ENCODE assay signal across 8 mouse cellular contexts in genomic region chr5:114667228-114667856, GRCm38 (mm10). TPM values are rescaled to one million over a fixed set of nuclear protein-coding genes. Genes with fewer than 3 reads are reported as not detected.
DNase-seq lines count a peak whose midpoint lies in the region; ATAC-seq and TF ChIP-seq lines count a peak whose summit lies in the region.

No protein-coding gene starts in this region.

- H3ac ChIP-seq in myocyte (ENCODE audit: control insufficient read depth, insufficient read length), result no peak overlapping the region

- WGBS in heart, embryonic 11.5 days (ENCODE audit: insufficient replicate concordance), result 4% methylated on average over 36 of the region's 36 CpGs
- WGBS in kidney, embryonic 16.5 days, result 3% methylated on average over 36 of the region's 36 CpGs
- 2% methylated on average over 36 of the region's 36 CpGs for WGBS in liver, adult 2 months

- DNase-seq in A20 (ENCODE audit: low read depth, low spot score), result peak; percentile 99
- peak; percentile 85 for DNase-seq in liver, adult 2 months (ENCODE audit: extremely low read depth, low read depth, low spot score)
- peak; percentile 99 for DNase-seq in splenic B cell, adult 2 months (ENCODE audit: low read depth, low spot score)

- 0 out of 2 replicates have a peak overlapping the region, but pooled peaks have one; percentile 28 for H3K9ac ChIP-seq in heart, embryonic 11.5 days (ENCODE audit: low read depth, low read length)
- no peak overlapping the region for H3K9ac ChIP-seq in kidney, embryonic 16.5 days (replicated peaks; ENCODE audit: low read length)
- H3K9ac ChIP-seq in liver, adult 2 months (ENCODE audit: low read depth, low read length), result no peak overlapping the region

- no peak for TF ChIP-seq POLR2A in bone marrow macrophage, adult 2 months (IDR thresholded peaks at IDR 0.05; ENCODE audit: borderline replicate concordance, low read depth, low read length)
- TF ChIP-seq POLR2A in embryonic fibroblast, embryonic 13.5 days (IDR thresholded peaks at IDR 0.05; ENCODE audit: low read depth, low read length), result peak; percentile 92
- TF ChIP-seq POLR2A in liver, adult 2 months (IDR thresholded peaks at IDR 0.05; ENCODE audit: extremely low read depth, insufficient read depth, low read length), result peak; percentile 74
- TF ChIP-seq POLR2A in myocyte (IDR thresholded peaks at IDR 0.05; ENCODE audit: insufficient read length, low read depth), result peak; percentile 76

- no peaks in the 10 kb centered on the region for H3K9me3 ChIP-seq in heart, embryonic 11.5 days (replicated peaks; ENCODE audit: control insufficient read depth, low read length)
- H3K9me3 ChIP-seq in kidney, embryonic 16.5 days (ENCODE audit: low read length), result no peaks in the 10 kb centered on the region

- peak; percentile 86 for ATAC-seq in heart, embryonic 11.5 days (replicated peaks; ENCODE audit: insufficient number of reproducible peaks, low FRiP score, low TSS enrichment)
- ATAC-seq in kidney, embryonic 16.5 days (ENCODE audit: low FRiP score, low TSS enrichment), result peak; percentile 89

- peak overlapping the region; percentile 66 for H3K4me2 ChIP-seq in heart, embryonic 11.5 days
- peak overlapping the region; percentile 58 for H3K4me2 ChIP-seq in kidney, embryonic 16.5 days (replicated peaks; ENCODE audit: low read depth, low read length)
- peak overlapping the region; percentile 98 for H3K4me2 ChIP-seq in myocyte (ENCODE audit: low read depth)

- H3K4me3 ChIP-seq in bone marrow macrophage, adult 2 months (ENCODE audit: insufficient read depth, low read length), result peak overlapping the region; percentile 48
- 0 out of 2 replicates have a peak overlapping the region, but pooled peaks have one; percentile 7 for H3K4me3 ChIP-seq in embryonic fibroblast, embryonic 13.5 days (ENCODE audit: insufficient read depth, low read length)
- H3K4me3 ChIP-seq in heart, embryonic 11.5 days (ENCODE audit: low read depth, low read length), result peak overlapping the region; percentile 37
- peak overlapping the region; percentile 35 for H3K4me3 ChIP-seq in kidney, embryonic 16.5 days (ENCODE audit: low read length)
- H3K4me3 ChIP-seq in liver, adult 2 months (ENCODE audit: insufficient read depth, low read depth, low read length), result peak overlapping the region; percentile 9
- peak overlapping the region; percentile 17 for H3K4me3 ChIP-seq in myocyte

- H3K4me1 ChIP-seq in bone marrow macrophage, adult 2 months (ENCODE audit: control insufficient read depth, insufficient read depth, low read length), result peaks cover 5% of the 10 kb centered on the region
- H3K4me1 ChIP-seq in embryonic fibroblast, embryonic 13.5 days (ENCODE audit: control insufficient read depth, insufficient read depth, low read length), result no peaks in the 10 kb centered on the region
- no peaks in the 10 kb centered on the region for H3K4me1 ChIP-seq in heart, embryonic 11.5 days (ENCODE audit: control insufficient read depth, insufficient read depth, low read length)
- peaks cover 8% of the 10 kb centered on the region for H3K4me1 ChIP-seq in kidney, embryonic 16.5 days (ENCODE audit: insufficient read depth, low read length)
- peaks cover 1% of the 10 kb centered on the region; the same call in 1 of the 2 replicates for H3K4me1 ChIP-seq in liver, adult 2 months (ENCODE audit: control insufficient read depth, insufficient read depth, low read length)

- no peaks in the 10 kb centered on the region for H3K36me3 ChIP-seq in heart, embryonic 11.5 days (ENCODE audit: control insufficient read depth, insufficient read depth, low read length)
- no peaks in the 10 kb centered on the region for H3K36me3 ChIP-seq in kidney, embryonic 16.5 days (ENCODE audit: insufficient read depth, low read length)
- no peaks in the 10 kb centered on the region for H3K36me3 ChIP-seq in liver, adult 2 months (ENCODE audit: control insufficient read depth, insufficient read depth, low read length)
- no peaks in the 10 kb centered on the region for H3K36me3 ChIP-seq in myocyte (ENCODE audit: control insufficient read depth, insufficient read depth)
- no peaks in the 10 kb centered on the region for H3K36me3 ChIP-seq in splenic B cell, adult 2 months (ENCODE audit: control insufficient read depth, insufficient read depth, low read length, poor library complexity, severe bottlenecking)

- H3K79me2 ChIP-seq in liver, adult 2 months (ENCODE audit: control insufficient read depth, insufficient read depth, low read length), result no peaks in the 10 kb centered on the region
- no peaks in the 10 kb centered on the region for H3K79me2 ChIP-seq in myocyte (ENCODE audit: control insufficient read depth, insufficient read depth)

- TF ChIP-seq CTCF in bone marrow macrophage, adult 2 months (IDR thresholded peaks at IDR 0.05; ENCODE audit: low read depth, low read length), result peak; percentile 98
- peak; percentile 100 for TF ChIP-seq CTCF in embryonic fibroblast, embryonic 13.5 days (IDR thresholded peaks at IDR 0.05; ENCODE audit: borderline replicate concordance, insufficient read depth, low read length)
- TF ChIP-seq CTCF in liver, adult 2 months (IDR thresholded peaks at IDR 0.05; ENCODE audit: low read depth, low read length), result peak; percentile 100

- 0 out of 2 replicates have a peak, but pooled peaks cover 2% of the 10 kb centered on the region for H3K27me3 ChIP-seq in heart, embryonic 11.5 days (ENCODE audit: control insufficient read depth, insufficient read depth, low read length)
- H3K27me3 ChIP-seq in kidney, embryonic 16.5 days (ENCODE audit: insufficient read depth, low read length), result no peaks in the 10 kb centered on the region
- H3K27me3 ChIP-seq in liver, adult 2 months (ENCODE audit: control insufficient read depth, insufficient read depth, low read length), result no peaks in the 10 kb centered on the region
- H3K27me3 ChIP-seq in myocyte (ENCODE audit: control insufficient read depth, insufficient read depth, insufficient read length), result no peaks in the 10 kb centered on the region
- H3K27me3 ChIP-seq in splenic B cell, adult 2 months (ENCODE audit: control insufficient read depth, insufficient read depth, low read length, poor library complexity, severe bottlenecking), result no peaks in the 10 kb centered on the region

- H3K27ac ChIP-seq in bone marrow macrophage, adult 2 months (ENCODE audit: insufficient read depth, low read depth, low read length), result peak overlapping the region; percentile 65
- peak overlapping the region; percentile 9; the same call in 1 of the 2 replicates for H3K27ac ChIP-seq in embryonic fibroblast, embryonic 13.5 days (ENCODE audit: insufficient read depth, low read length)
- H3K27ac ChIP-seq in heart, embryonic 11.5 days (ENCODE audit: low read depth, low read length), result 0 out of 2 replicates have a peak overlapping the region, but pooled peaks have one; percentile 41
- H3K27ac ChIP-seq in kidney, embryonic 16.5 days (ENCODE audit: low read length), result peak overlapping the region; percentile 73
- H3K27ac ChIP-seq in liver, adult 2 months (replicated peaks; ENCODE audit: insufficient read depth, low read depth, low read length), result peak overlapping the region; percentile 20

TF ChIP-seq in myocyte, 11 proteins besides CTCF, POLR2A, EP300 and RAD21:
- TF ChIP-seq USF1 (IDR thresholded peaks at IDR 0.05; ENCODE audit: low read depth) (peak; percentile 74), MYOD1 (IDR thresholded peaks at IDR 0.05; ENCODE audit: control insufficient read depth in 1 of 3, insufficient read length in 2 of 3, low read depth in 2 of 3) (peak in 1 of 3 experiments; percentile 56), TCF3 (IDR thresholded peaks at IDR 0.05; ENCODE audit: insufficient read length, low read depth) (no peak), SRF (IDR thresholded peaks at IDR 0.05; ENCODE audit: control insufficient read depth, insufficient read length, low read depth) (peak; percentile 72), POLR2AphosphoS2 (IDR thresholded peaks at IDR 0.05; ENCODE audit: insufficient read length, low read depth) (peak; percentile 61)

RNA-seq across cellular contexts. Expression of gene Trpv4, which starts 9.1 kb away (rescaled TPM):
- polyA plus RNA-seq in bone marrow macrophage, adult 2 months (2012; ENCODE audit: insufficient read depth, insufficient read length, missing spikeins), result 27.4 and 31.8 TPM in 2 replicates
- 1.1 and 2.0 TPM in 2 replicates for polyA plus RNA-seq in embryonic fibroblast, embryonic 13.5 days (2011; ENCODE audit: insufficient read length, low read depth, missing spikeins)
- polyA plus RNA-seq in heart, embryonic 11.5 days (2014; fragmentation: Nextera tagmentation; extraction: Ambion mirVana), result 0.87 and 0.97 TPM in 2 replicates
- 33.4 and 33.6 TPM in 2 replicates for polyA plus RNA-seq in kidney, embryonic 16.5 days (2015; fragmentation: Nextera tagmentation; extraction: Ambion mirVana)
- 0.09 and 0.40 TPM in 2 replicates for total RNA-seq in liver, adult 2 months (2014; rRNA removed)
- 0.29 and 0.50 TPM in 2 replicates for polyA plus RNA-seq in liver, adult 2 months (2012; rRNA removed)
- 0.12 TPM for polyA plus RNA-seq in myocyte (2012; fragmentation: generic; extraction: Trizol)

RNA-seq across cellular contexts. Expression of gene Gltp, which starts 23.4 kb away (rescaled TPM):
- polyA plus RNA-seq in bone marrow macrophage, adult 2 months (2012; ENCODE audit: insufficient read depth, insufficient read length, missing spikeins), result 336 and 371 TPM in 2 replicates
- 46.6 TPM in 2 replicates for polyA plus RNA-seq in embryonic fibroblast, embryonic 13.5 days (2011; ENCODE audit: insufficient read length, low read depth, missing spikeins)
- 55.7 and 57.1 TPM in 2 replicates for polyA plus RNA-seq in heart, embryonic 11.5 days (2014; fragmentation: Nextera tagmentation; extraction: Ambion mirVana)
- 86.0 and 89.6 TPM in 2 replicates for polyA plus RNA-seq in kidney, embryonic 16.5 days (2015; fragmentation: Nextera tagmentation; extraction: Ambion mirVana)
- total RNA-seq in liver, adult 2 months (2014; rRNA removed), result 3.1 and 4.4 TPM in 2 replicates
- polyA plus RNA-seq in liver, adult 2 months (2012; rRNA removed), result 5.1 and 7.9 TPM in 2 replicates
- polyA plus RNA-seq in myocyte (2012; fragmentation: generic; extraction: Trizol), result 45.2 TPM

RNA-seq across cellular contexts. Expression of gene Tchp, which starts 40.2 kb away (rescaled TPM):
- polyA plus RNA-seq in bone marrow macrophage, adult 2 months (2012; ENCODE audit: insufficient read depth, insufficient read length, missing spikeins), result 13.1 and 13.7 TPM in 2 replicates
- polyA plus RNA-seq in embryonic fibroblast, embryonic 13.5 days (2011; ENCODE audit: insufficient read length, low read depth, missing spikeins), result 6.8 and 7.8 TPM in 2 replicates
- polyA plus RNA-seq in heart, embryonic 11.5 days (2014; fragmentation: Nextera tagmentation; extraction: Ambion mirVana), result 8.0 and 8.3 TPM in 2 replicates
- 15.5 and 16.1 TPM in 2 replicates for polyA plus RNA-seq in kidney, embryonic 16.5 days (2015; fragmentation: Nextera tagmentation; extraction: Ambion mirVana)
- 0.83 and 1.4 TPM in 2 replicates for total RNA-seq in liver, adult 2 months (2014; rRNA removed)
- polyA plus RNA-seq in liver, adult 2 months (2012; rRNA removed), result 2.1 and 4.0 TPM in 2 replicates
- polyA plus RNA-seq in myocyte (2012; fragmentation: generic; extraction: Trizol), result 9.3 TPM

Comparison
In these comparisons a context has a peak if more than half of its experiments do, and no peak if none do; other contexts are left out.
1. Peak in every context shown above with its lines: DNase-seq, ATAC-seq, H3K4me3 ChIP-seq and H3K27ac ChIP-seq.
2. H3K27ac ChIP-seq: peak in every context shown above with its lines; median percentile 73 in kidney, embryonic 16.5 days; 65 in bone marrow macrophage, adult 2 months; 41 in heart, embryonic 11.5 days; 20 in liver, adult 2 months; 9 in embryonic fibroblast, embryonic 13.5 days.